Mouse (Mus musculus) embryonic facial prominence, embryonic 11.5 days (tissue): ENCODE results near the gene Fam90a1b. TPM values are rescaled to one million over a fixed set of nuclear protein-coding genes. Genes with fewer than 3 reads are reported as not detected.
"Not testable (repeated sequence)": the region's sequence is repeated elsewhere in the genome, so short reads cannot be mapped to it uniquely, and the experiment has no call there.

Experiments
- ATAC-seq: fragments of 200-750 bp; cut with Nextera tagmentation; replicated peaks from 2 replicates; pipeline ENCODE4 v1.8.0; 2017; ENCODE audit warnings: low read depth; ENCODE audit not compliant: insufficient number of reproducible peaks, low FRiP score, low TSS enrichment
- DNase-seq: peaks from one replicate; pipeline ENCODE4 v3.0.0-alpha.2; 2015; ENCODE audit warnings: low spot score
- H3K27ac ChIP-seq: fragments of 300-500 bp; sonication (generic); replicated peaks from 2 replicates; pipeline ENCODE4 v1.5.1; 2014; ENCODE audit warnings: mild to moderate bottlenecking, low read depth, low read length, control low read depth
- H3K27me3 ChIP-seq: fragments of 300-500 bp; sonication (generic); 2 replicates; pipeline ENCODE4 v1.6.1; 2014; ENCODE audit warnings: mild to moderate bottlenecking, low read length, moderate library complexity, mixed read lengths; ENCODE audit not compliant: control insufficient read depth, insufficient read depth
- H3K36me3 ChIP-seq: fragments of 300-500 bp; sonication (generic); replicated peaks from 2 replicates; pipeline ENCODE4 v1.6.1; 2014; ENCODE audit warnings: low read depth, mild to moderate bottlenecking, low read length, moderate library complexity, mixed read lengths; ENCODE audit not compliant: control insufficient read depth, insufficient read depth
- H3K4me1 ChIP-seq: fragments of 300-500 bp; sonication (generic); 2 replicates; pipeline ENCODE4 v1.6.1; 2014; ENCODE audit warnings: low read length, mixed read lengths; ENCODE audit not compliant: control insufficient read depth, insufficient read depth
- H3K4me2 ChIP-seq: fragments of 300-500 bp; sonication (generic); 2 replicates; pipeline ENCODE4 v1.6.1; 2014; ENCODE audit warnings: low read depth, mild to moderate bottlenecking, control low read depth, low read length, moderate library complexity
- H3K4me3 ChIP-seq: fragments of 300-500 bp; sonication (generic); 2 replicates; pipeline ENCODE4 v1.5.1; 2014; ENCODE audit warnings: low read depth, low read length, control low read depth
- H3K9ac ChIP-seq: fragments of 300-500 bp; sonication (generic); replicated peaks from 2 replicates; pipeline ENCODE4 v1.6.1; 2014; ENCODE audit warnings: mild to moderate bottlenecking, control low read depth, low read length
- H3K9me3 ChIP-seq: fragments of 300-500 bp; sonication (generic); replicated peaks from 2 replicates; pipeline ENCODE4 v1.6.1; 2016; ENCODE audit warnings: mild to moderate bottlenecking, low read length, inconsistent platforms, mixed read lengths; ENCODE audit not compliant: control insufficient read depth
- WGBS: fragments of 180-500 bp; shearing (Covaris S2); extraction: QIAGEN DNeasy Blood & Tissue Kit; methylation state at CpG from one replicate; pipeline ENCODE4 v1.1.7; 2014; 5-methylcytosine and 5-hydroxymethylcytosine counted together
- polyA plus RNA-seq: library from polyadenylated mRNA; unstranded; fragments of >200 nt; fragmentation: Nextera tagmentation; extraction: Ambion mirVana; gene quantifications from 2 replicates; pipeline ENCODE4 v1.2.1, GENCODE M21; 2014

Gene Fam90a1b
- polyA plus RNA-seq, result 0.07 TPM in 1 of 2 replicates, not detected in the other

DNA sequence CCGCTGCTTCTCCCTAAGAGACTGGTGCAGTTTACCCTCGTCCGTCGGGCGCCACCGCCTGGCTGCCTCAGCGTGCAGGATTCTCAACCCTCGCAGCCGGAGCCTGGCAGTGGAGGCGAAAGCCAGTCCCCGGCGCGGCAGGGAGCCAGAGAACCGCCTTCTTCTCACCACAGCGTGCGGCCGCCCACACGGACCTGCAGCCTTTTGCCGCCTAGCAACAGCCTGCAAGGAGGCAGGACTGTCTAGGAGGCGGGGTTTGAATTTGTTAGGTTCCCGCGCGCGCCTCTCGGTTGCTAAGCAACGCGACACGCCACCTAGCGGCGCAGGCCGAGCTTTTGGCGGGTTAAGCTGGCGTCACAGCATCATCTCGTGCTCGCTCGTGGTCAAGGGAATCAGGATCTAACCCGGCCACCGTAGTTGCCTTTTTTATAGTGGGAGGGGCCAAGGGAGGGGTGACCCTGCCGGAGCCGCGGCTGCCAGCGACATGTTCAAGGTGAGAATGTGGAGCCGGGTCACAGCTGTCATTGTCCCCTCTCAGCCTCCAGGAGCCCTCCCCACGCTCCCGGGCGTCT, at the start of gene Fam90a1b, which contains the start of gene Apoo:
Fam90a1b (minus strand) TSS at position 108 of the 572 bp plus-strand sequence.
Apoo (plus strand) TSS at position 448 of the 572 bp plus-strand sequence.
- H3K9ac ChIP-seq, result peak within 1 kb of the TSS; percentile 47
- peaks cover 22% of the 10 kb centered on the region for H3K27me3 ChIP-seq
- H3K36me3 ChIP-seq, result no peaks in the 10 kb centered on the region
- H3K4me2 ChIP-seq, result peak within 1 kb of the TSS; percentile 37
- H3K27ac ChIP-seq, result no peak within 1 kb of the TSS
- no peaks in the 10 kb centered on the region for H3K4me1 ChIP-seq
- no peaks in the 10 kb centered on the region for H3K9me3 ChIP-seq
- H3K4me3 ChIP-seq, result peak within 1 kb of the TSS; percentile 53
- peak; percentile 95 for DNase-seq
- 15% methylated on average over 46 of the region's 46 CpGs for WGBS
- peak; percentile 98 for ATAC-seq

- DNase-seq (no peak), ATAC-seq (no peak)
- Histone ChIP-seq H3K4me2 (no peak overlapping the region), H3K9me3 (no peaks in the 10 kb centered on the region), H3K27me3 (no peaks in the 10 kb centered on the region), H3K4me3 (no peak overlapping the region), H3K9ac (no peak overlapping the region), H3K4me1 (no peaks in the 10 kb centered on the region), H3K36me3 (no peaks in the 10 kb centered on the region), H3K27ac (no peak overlapping the region)
- 48% methylated on average over 3 of the region's 3 CpGs for WGBS
Measured at GRCm38 (mm10) chrX:94408975-94409374, 42.4 kb upstream of the Fam90a1b start.

GRCm38 (mm10) chrX:94378734-94379133, 12.2 kb upstream of the Fam90a1b start:
- H3K9me3 ChIP-seq, result no peaks in the 10 kb centered on the region
- no peaks in the 10 kb centered on the region for H3K36me3 ChIP-seq
- 82% methylated on average over 5 of the region's 5 CpGs for WGBS
- no peaks in the 10 kb centered on the region for H3K27me3 ChIP-seq
- H3K27ac ChIP-seq, result no peak overlapping the region
- DNase-seq (no peak), ATAC-seq (no peak)
- H3K9ac ChIP-seq, result no peak overlapping the region
- no peak overlapping the region for H3K4me3 ChIP-seq
- H3K4me2 ChIP-seq, result no peak overlapping the region
- no peaks in the 10 kb centered on the region for H3K4me1 ChIP-seq

- peak overlapping the region; percentile 30 for H3K4me2 ChIP-seq
- peaks cover 22% of the 10 kb centered on the region for H3K27me3 ChIP-seq
- DNase-seq (peak; percentile 23), ATAC-seq (peak; percentile 57)
- no peaks in the 10 kb centered on the region for H3K36me3 ChIP-seq
- no peak overlapping the region for H3K27ac ChIP-seq
- no peaks in the 10 kb centered on the region for H3K4me1 ChIP-seq
- no peaks in the 10 kb centered on the region for H3K9me3 ChIP-seq
- peak overlapping the region; percentile 47 for H3K9ac ChIP-seq
- peak overlapping the region; percentile 53 for H3K4me3 ChIP-seq
- WGBS, result 15% methylated on average over 15 of the region's 17 CpGs
Measured at GRCm38 (mm10) chrX:94367248-94367647, 671 bp upstream of the Fam90a1b start.

DNA sequence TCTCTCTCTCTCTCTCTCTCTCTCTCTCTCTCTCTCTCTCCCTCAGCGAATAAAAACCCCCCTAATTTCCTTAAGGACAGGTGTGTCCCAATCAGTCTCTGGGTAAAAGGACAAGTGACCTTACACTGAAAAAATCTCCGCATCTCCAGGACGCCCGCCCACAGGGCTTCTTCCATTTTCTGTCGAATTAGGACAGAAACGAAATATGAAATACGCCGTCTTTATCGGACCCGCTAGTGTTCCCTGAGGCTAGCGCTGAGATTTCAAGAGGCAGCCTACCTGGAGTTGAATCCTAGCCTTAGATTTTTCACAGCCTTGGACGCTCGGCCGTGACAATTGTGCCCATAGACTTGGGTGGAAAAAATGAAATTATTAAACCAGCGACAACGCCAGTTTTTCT, 548 bp downstream of the Fam90a1b start:
- H3K9ac ChIP-seq, result no peak overlapping the region
- 15% methylated on average over 15 of the region's 16 CpGs for WGBS
- no peaks in the 10 kb centered on the region for H3K36me3 ChIP-seq
- ATAC-seq, result no peak
- DNase-seq, result no peak
- no peak overlapping the region for H3K27ac ChIP-seq
- peak overlapping the region; percentile 37 for H3K4me2 ChIP-seq
- no peaks in the 10 kb centered on the region for H3K9me3 ChIP-seq
- no peaks in the 10 kb centered on the region for H3K4me1 ChIP-seq
- peak overlapping the region; percentile 18; the same call in 1 of the 2 replicates for H3K4me3 ChIP-seq
- peaks cover 22% of the 10 kb centered on the region for H3K27me3 ChIP-seq

- no peak overlapping the region; the same call in 1 of the 2 replicates for H3K4me2 ChIP-seq
- peaks cover 22% of the 10 kb centered on the region for H3K27me3 ChIP-seq
- no peak overlapping the region for H3K27ac ChIP-seq
- ATAC-seq (no peak), DNase-seq (peak; percentile 19)
- no peaks in the 10 kb centered on the region for H3K4me1 ChIP-seq
- H3K36me3 ChIP-seq, result no peaks in the 10 kb centered on the region
- WGBS, result 15% methylated on average over 14 of the region's 14 CpGs
- no peak overlapping the region for H3K9ac ChIP-seq
- no peaks in the 10 kb centered on the region for H3K9me3 ChIP-seq
- no peak overlapping the region for H3K4me3 ChIP-seq
Measured at GRCm38 (mm10) chrX:94365381-94365925, 1.1 kb downstream of the Fam90a1b start.

DNA sequence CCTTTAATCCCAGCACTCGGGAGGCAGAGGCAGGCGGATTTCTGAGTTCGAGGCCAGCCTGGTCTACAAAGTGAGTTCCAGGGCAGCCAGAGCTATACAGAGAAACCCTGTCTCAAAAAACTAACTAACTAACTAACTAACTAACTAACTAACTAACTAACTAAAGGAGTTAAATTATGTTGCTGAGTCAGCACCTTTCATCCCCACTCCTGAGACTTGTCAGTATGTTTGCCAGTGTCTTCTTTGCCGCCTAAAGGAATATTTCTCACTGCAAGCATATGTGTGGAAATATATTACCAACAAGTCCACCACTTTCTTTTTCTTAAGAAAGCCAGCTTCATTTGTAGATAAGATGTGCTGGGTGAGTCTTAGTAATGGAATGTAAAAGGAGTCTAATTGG, 22.9 kb downstream of the Fam90a1b start:
- not testable (repeated sequence) for H3K4me2 ChIP-seq, ATAC-seq, H3K9ac ChIP-seq, H3K27me3 ChIP-seq, H3K36me3 ChIP-seq, H3K9me3 ChIP-seq, H3K4me1 ChIP-seq, DNase-seq, H3K4me3 ChIP-seq, H3K27ac ChIP-seq
- 94% methylated on average over 2 of the region's 4 CpGs for WGBS
